Mouse (Mus musculus): ENCODE data around the gene 1700030J22Rik. TPM values are rescaled to one million over a fixed set of nuclear protein-coding genes. Genes with fewer than 3 reads are reported as not detected.

Gene 1700030J22Rik
- polyA plus RNA-seq, 2 experiments = 0.20 to 0.25 TPM

DNA sequence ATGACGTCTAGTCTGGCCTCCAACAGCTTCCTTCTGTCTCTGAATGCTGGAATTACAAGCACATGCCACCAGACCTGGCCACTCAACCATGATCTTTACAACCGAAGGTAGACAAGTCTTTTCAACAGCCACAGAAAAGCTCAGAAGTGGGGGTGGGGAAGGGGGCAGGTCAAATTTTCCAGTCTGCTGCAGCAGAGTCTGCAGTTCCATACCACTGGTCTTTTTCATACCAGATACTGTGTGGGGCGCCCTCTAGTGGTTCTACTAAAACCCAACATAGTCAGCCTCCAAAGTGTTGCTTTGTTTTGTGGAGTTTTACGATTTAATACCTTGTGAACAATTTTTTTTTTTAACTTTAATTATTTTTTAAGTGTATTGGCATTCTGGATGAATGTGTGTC is 1.4 kb upstream of the 1700030J22Rik start:
- ATAC-seq (ENCODE audit: insufficient read depth) (no peak), DNase-seq (ENCODE audit: low read depth in 3 of 3, low spot score in 3 of 3) (peak; percentile 52 to 61 (median 57))
- peaks cover 8 to 16% of the 10 kb centered on the region in 2 experiments for H3K4me1 ChIP-seq (replicated peaks; ENCODE audit: control insufficient read depth in 2 of 2, insufficient read depth in 2 of 2, low read length in 1 of 2)
- no peak overlapping the region; the same call in 1 of the 2 replicates for H3K4me2 ChIP-seq (ENCODE audit: low read depth)
- 19% methylated on average over 4 of the region's 4 CpGs for WGBS (ENCODE audit: insufficient replicate concordance)
- no peak overlapping the region for H3K4me3 ChIP-seq (ENCODE audit: insufficient read depth in 1 of 2, low read depth in 2 of 2, low read length in 2 of 2)
- H3K9ac ChIP-seq (replicated peaks) = no peak overlapping the region
- 0 out of 2 replicates have a peak, but pooled peaks cover 3% of the 10 kb centered on the region for H3K36me3 ChIP-seq (replicated peaks; ENCODE audit: control insufficient read depth, insufficient read depth, low read depth)
- no peaks in the 10 kb centered on the region for H3K27me3 ChIP-seq (ENCODE audit: control insufficient read depth, insufficient read depth, low read length)
- TF ChIP-seq CTCF (IDR thresholded peaks at IDR 0.05; ENCODE audit: low read depth) = peak; percentile 80
- 0 out of 2 replicates have a peak, but pooled peaks have one; percentile 8 for TF ChIP-seq EP300 (IDR thresholded peaks at IDR 0.05; ENCODE audit: low read depth)
- no peaks in the 10 kb centered on the region for H3K9me3 ChIP-seq (ENCODE audit: control insufficient read depth, low read length)
- no peak overlapping the region for H3K27ac ChIP-seq

DNA sequence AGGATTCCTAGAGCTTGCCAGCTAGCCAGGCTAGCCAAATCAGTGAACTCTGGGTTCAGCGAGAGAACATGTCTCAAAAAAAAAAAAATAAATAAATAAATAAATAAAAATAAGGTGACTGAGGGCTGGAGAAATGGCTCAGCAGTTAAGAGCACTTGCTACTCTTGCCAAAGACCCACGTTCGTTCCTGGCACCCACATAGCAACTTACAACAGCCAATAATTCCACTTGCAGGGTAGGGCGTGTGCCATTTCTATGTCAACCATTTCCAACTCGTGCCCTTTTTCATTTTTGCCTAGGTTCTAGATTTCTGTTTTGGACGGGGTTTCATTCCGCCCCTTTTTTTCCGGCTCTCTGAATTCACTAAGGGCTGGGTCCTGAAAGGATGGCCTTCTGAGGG is 707 bp downstream of the 1700030J22Rik start:
- Histone ChIP-seq H3K4me3 (ENCODE audit: insufficient read depth in 1 of 2, low read depth in 2 of 2, low read length in 2 of 2) (peak overlapping the region; percentile 83 to 90), H3K4me1 (replicated peaks; ENCODE audit: control insufficient read depth in 2 of 2, insufficient read depth in 2 of 2, low read length in 1 of 2) (peaks cover 8 to 16% of the 10 kb centered on the region in 2 experiments), H3K9me3 (ENCODE audit: control insufficient read depth, low read length) (no peaks in the 10 kb centered on the region), H3K36me3 (replicated peaks; ENCODE audit: control insufficient read depth, insufficient read depth, low read depth) (no peaks in the 10 kb centered on the region), H3K9ac (replicated peaks) (peak overlapping the region; percentile 14; the same call in 1 of the 2 replicates), H3K27me3 (ENCODE audit: control insufficient read depth, insufficient read depth, low read length) (no peaks in the 10 kb centered on the region), H3K4me2 (ENCODE audit: low read depth) (peak overlapping the region; percentile 92), H3K27ac (no peak overlapping the region)
- DNase-seq (ENCODE audit: low read depth in 3 of 3, low spot score in 3 of 3) = no peak
- ATAC-seq (ENCODE audit: insufficient read depth) = no peak
- no peak for TF ChIP-seq CTCF (IDR thresholded peaks at IDR 0.05; ENCODE audit: low read depth)
- TF ChIP-seq EP300 (IDR thresholded peaks at IDR 0.05; ENCODE audit: low read depth) = no peak
- 34% methylated on average over 8 of the region's 8 CpGs for WGBS (ENCODE audit: insufficient replicate concordance)

DNA sequence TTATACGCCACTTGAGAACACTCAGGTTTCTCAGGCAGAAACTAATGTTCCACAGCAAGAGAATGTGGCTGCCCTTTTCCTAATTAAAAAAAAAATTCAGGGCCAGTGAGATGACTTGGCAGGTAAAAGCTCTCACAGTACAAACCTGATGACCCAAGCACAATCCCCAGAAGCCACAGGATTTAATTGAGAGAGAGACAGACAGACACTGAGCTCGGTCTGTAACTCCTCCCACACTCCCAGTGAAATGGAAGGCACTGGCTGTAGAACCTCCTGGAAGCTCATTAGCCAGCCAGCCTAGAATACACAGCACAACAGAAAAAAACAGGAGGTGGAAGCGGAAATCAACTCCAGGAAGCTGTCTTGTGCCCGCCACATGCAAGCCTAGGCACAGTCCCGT is 3.2 kb downstream of the 1700030J22Rik start:
- no peak for DNase-seq (ENCODE audit: low read depth in 3 of 3, low spot score in 3 of 3)
- no peak overlapping the region for H3K4me2 ChIP-seq (ENCODE audit: low read depth)
- no peaks in the 10 kb centered on the region for H3K9me3 ChIP-seq (ENCODE audit: control insufficient read depth, low read length)
- no peaks in the 10 kb centered on the region for H3K36me3 ChIP-seq (replicated peaks; ENCODE audit: control insufficient read depth, insufficient read depth, low read depth)
- TF ChIP-seq CTCF (IDR thresholded peaks at IDR 0.05; ENCODE audit: low read depth) (no peak), EP300 (IDR thresholded peaks at IDR 0.05; ENCODE audit: low read depth) (no peak)
- WGBS (ENCODE audit: insufficient replicate concordance) = 63% methylated on average over 5 of the region's 5 CpGs
- H3K4me3 ChIP-seq (ENCODE audit: insufficient read depth in 1 of 2, low read depth in 2 of 2, low read length in 2 of 2) = no peak overlapping the region
- H3K4me1 ChIP-seq (replicated peaks; ENCODE audit: control insufficient read depth in 2 of 2, insufficient read depth in 2 of 2, low read length in 1 of 2) = peaks cover 8 to 16% of the 10 kb centered on the region in 2 experiments
- H3K27ac ChIP-seq = no peak overlapping the region
- H3K9ac ChIP-seq (replicated peaks) = no peak overlapping the region
- no peaks in the 10 kb centered on the region for H3K27me3 ChIP-seq (ENCODE audit: control insufficient read depth, insufficient read depth, low read length)
- ATAC-seq (ENCODE audit: insufficient read depth) = no peak

DNA sequence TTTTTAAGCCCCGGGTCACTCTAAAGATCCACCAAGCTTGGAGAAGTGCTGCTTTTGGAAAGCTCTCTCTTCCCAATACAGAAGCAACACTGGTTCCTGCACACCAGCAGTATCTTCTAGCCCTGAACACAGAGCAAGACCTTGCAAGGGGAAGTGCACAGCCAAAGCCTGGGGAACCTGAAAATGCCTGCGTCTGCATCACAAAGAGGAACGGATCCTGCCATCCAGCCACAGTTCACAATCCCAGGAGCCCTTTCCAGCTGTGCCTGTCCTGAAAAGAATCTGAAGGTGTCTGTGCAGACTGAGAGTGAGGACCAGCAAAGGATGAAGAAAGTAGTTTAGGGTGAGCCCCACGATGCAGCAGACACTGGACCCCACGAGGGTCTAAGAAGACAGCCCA is 3.7 kb downstream of the 1700030J22Rik start:
- no peak for ATAC-seq (ENCODE audit: insufficient read depth)
- Histone ChIP-seq H3K36me3 (replicated peaks; ENCODE audit: control insufficient read depth, insufficient read depth, low read depth) (no peaks in the 10 kb centered on the region), H3K9ac (replicated peaks) (no peak overlapping the region), H3K9me3 (ENCODE audit: control insufficient read depth, low read length) (no peaks in the 10 kb centered on the region), H3K27me3 (ENCODE audit: control insufficient read depth, insufficient read depth, low read length) (no peaks in the 10 kb centered on the region), H3K4me2 (ENCODE audit: low read depth) (no peak overlapping the region), H3K4me1 (replicated peaks; ENCODE audit: control insufficient read depth in 2 of 2, insufficient read depth in 2 of 2, low read length in 1 of 2) (peaks cover 8 to 16% of the 10 kb centered on the region in 2 experiments), H3K4me3 (ENCODE audit: insufficient read depth in 1 of 2, low read depth in 2 of 2, low read length in 2 of 2) (no peak overlapping the region), H3K27ac (no peak overlapping the region)
- WGBS (ENCODE audit: insufficient replicate concordance) = 30% methylated on average over 5 of the region's 5 CpGs
- TF ChIP-seq CTCF (IDR thresholded peaks at IDR 0.05; ENCODE audit: low read depth) (no peak), EP300 (IDR thresholded peaks at IDR 0.05; ENCODE audit: low read depth) (no peak)
- DNase-seq (ENCODE audit: low read depth in 3 of 3, low spot score in 3 of 3) = no peak

DNA sequence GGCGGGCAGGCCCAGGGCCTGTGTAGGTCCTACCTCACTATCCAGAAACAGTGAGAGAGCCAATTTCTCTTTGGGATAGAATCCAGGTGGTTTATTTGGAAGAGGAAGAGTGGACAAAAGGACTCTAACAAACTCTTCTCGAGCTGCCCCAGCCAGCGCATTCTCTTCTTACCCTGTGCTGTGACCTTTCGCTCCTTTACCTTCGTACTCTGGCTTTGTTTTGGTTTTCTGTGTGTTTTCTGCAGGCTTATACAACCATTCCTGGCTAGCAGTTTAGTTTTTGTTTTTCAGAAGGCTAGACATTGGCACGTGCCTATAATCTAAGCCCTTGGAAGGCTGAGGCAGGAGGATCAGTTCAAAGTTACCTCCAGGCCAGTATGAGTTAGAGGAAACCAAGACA is 9.2 kb downstream of the 1700030J22Rik start:
- H3K36me3 ChIP-seq (replicated peaks; ENCODE audit: control insufficient read depth, insufficient read depth, low read depth) = no peaks in the 10 kb centered on the region
- H3K9ac ChIP-seq (replicated peaks) = no peak overlapping the region
- no peak overlapping the region for H3K27ac ChIP-seq
- WGBS (ENCODE audit: insufficient replicate concordance) = 81% methylated on average over 6 of the region's 6 CpGs
- no peak for TF ChIP-seq CTCF (IDR thresholded peaks at IDR 0.05; ENCODE audit: low read depth)
- no peak for TF ChIP-seq EP300 (IDR thresholded peaks at IDR 0.05; ENCODE audit: low read depth)
- no peaks in the 10 kb centered on the region for H3K4me1 ChIP-seq (replicated peaks; ENCODE audit: control insufficient read depth in 2 of 2, insufficient read depth in 2 of 2, low read length in 1 of 2)
- H3K4me2 ChIP-seq (ENCODE audit: low read depth) = no peak overlapping the region
- no peaks in the 10 kb centered on the region for H3K9me3 ChIP-seq (ENCODE audit: control insufficient read depth, low read length)
- no peak overlapping the region for H3K4me3 ChIP-seq (ENCODE audit: insufficient read depth in 1 of 2, low read depth in 2 of 2, low read length in 2 of 2)
- no peak for ATAC-seq (ENCODE audit: insufficient read depth)
- no peaks in the 10 kb centered on the region for H3K27me3 ChIP-seq (ENCODE audit: control insufficient read depth, insufficient read depth, low read length)
- no peak for DNase-seq (ENCODE audit: low read depth in 3 of 3, low spot score in 3 of 3)
